Mouse (Mus musculus) kidney, postnatal 10 days (tissue): ENCODE measurements around the gene Rab43.
A peak's percentile ranks its signal among the peaks of the same experiment; 100 is the strongest.

Source experiments
- DNase-seq: peaks from one replicate; pipeline ENCODE4 v3.0.0; 2021; ENCODE audit warnings: mixed read lengths

Rab43 gene

GRCm38 (mm10) chr6:87811675-87812338 lies at the start of gene Rab43:
TSS of gene Rab43 (minus strand) at chr6:87812164.
- peak; percentile 97 for DNase-seq

- no peak for DNase-seq
These were observed 45.1 kb upstream of the Rab43 start for GRCm38 (mm10) chr6:87857071-87857470.

DNA sequence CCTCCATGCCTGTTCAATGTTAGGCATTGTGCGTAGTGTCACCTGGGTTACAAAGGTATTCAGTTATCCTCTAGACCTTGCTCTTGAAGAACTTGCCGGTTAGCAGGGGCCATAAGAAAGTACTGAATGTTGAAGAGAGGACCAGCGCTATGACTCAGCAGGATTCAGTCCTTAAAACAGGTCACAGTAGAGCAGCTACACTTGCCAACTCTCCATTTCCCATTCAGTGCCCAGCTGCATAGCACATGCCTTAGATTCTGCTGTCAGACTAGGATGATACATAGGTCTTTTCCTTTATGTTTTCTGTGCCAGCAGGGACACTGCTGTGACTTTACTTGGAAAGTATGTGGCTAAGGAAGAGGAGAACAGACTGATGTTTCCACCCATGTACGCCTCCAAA lies 41.5 kb upstream of the Rab43 start:
- no peak for DNase-seq

DNA sequence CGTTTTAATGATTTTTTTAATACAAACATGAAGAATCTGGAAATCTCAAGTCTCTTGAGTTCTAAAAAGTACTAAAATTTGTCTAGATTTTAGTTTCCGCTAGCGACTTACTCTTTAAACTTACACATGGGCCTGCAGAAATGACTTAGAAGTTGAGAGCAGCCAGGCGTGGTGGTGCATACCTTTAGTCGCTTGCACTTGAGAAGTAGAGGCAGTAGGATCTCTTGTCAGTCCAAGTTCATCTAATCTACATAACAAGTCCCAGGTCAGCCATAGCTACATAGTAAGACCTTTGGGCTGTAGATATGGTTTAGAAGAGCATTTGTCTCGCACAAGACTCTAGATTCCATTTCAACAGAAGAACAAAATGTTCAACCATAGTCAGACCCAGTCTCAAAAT lies 39.9 kb upstream of the Rab43 start:
- no peak for DNase-seq

DNA sequence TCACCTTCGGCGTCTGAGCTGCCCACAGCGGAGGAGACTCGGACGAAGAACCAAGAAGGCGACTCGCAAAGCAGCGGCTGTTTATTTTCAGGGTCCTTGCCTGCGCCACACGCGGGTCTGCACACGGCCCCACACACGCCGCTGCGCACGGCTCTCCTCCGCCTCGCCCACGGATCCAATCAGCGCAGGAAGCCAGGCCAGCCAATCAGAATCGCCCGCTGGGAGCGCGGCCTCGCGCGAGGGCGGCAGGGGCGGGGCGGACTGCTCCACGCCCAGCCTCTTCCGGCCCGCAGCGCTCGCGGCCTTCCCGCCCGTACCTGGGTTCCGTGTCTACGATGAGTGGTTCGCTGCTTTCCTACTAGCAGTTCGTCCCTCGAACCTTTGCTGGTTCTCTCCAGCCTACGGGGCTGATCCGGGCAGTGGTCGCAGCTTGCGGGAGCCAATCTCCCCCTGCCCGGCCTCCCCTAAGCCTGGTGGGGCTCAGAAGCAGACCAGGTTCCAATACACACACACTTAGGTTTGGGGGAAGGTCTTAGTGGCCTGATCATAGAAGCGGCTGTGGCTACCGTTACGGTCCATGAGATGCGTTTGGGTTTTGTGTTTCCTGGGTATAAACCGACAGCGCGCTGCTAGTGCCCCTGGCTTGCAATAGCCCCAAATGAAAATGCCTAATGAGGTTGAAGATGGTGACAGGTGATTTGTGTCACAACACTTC lies 39.1 kb upstream of the Rab43 start, which contains the start of gene Cnbp:
TSS of gene Cnbp (minus strand) at position 207 of the 715 bp plus-strand sequence.
- peak; percentile 99 for DNase-seq

DNA sequence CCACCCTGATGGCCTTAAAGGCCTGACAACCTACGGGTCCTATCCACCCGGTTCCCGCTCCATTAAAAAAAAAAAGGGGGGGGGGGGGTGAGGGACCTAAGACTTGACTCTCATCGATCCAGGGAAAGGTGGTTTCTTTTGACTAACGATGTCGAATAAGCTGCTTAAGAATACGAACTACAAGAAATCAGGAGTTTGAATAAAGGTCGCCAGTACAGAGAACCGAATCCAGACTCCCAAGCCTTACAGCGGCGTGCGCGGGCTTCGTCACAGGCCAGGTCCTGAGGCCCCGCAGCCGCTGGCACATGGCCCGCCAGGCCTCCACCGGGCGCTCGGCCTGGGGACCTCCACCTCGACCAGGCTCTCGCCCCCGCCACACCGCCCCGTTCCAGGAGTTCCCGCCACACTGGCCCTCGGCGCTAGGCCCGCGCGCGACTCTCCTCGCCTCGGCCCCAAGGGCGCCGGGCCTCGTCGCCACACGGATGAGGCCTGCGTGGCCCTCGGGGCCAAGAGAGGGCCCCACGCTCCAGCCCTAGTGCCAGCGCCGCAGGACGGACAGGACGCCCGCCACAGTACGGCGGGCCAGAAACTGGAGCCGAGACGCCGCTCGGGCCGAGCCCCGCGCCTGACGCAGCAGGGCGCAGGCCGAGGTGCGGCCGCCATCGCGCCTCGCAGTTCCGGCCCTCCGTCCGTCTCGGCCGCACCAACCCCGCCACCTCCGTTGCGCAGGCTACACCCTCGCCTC lies 38.4 kb upstream of the Rab43 start:
- peak; percentile 76 for DNase-seq

DNA sequence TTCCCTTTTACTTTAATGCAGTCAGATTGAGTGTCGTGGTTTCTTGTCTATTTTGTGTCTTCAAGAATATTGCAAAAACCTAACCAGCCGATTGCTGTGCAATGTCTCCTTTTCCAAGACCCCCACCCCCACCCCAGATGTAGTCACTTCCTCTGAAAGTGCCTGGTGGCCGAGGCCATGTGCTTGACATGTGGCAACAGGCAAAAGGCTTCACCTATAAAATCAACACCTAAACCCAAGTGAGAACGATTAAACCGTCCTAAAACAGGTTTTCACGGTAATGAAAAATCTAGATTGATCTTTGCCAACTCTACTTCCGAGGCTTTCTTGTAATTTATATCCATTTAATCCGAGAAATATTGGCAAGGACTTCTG lies 37.8 kb upstream of the Rab43 start:
- no peak for DNase-seq

GRCm38 (mm10) chr6:87846813-87847212 lies 34.8 kb upstream of the Rab43 start:
- DNase-seq: no peak

DNA sequence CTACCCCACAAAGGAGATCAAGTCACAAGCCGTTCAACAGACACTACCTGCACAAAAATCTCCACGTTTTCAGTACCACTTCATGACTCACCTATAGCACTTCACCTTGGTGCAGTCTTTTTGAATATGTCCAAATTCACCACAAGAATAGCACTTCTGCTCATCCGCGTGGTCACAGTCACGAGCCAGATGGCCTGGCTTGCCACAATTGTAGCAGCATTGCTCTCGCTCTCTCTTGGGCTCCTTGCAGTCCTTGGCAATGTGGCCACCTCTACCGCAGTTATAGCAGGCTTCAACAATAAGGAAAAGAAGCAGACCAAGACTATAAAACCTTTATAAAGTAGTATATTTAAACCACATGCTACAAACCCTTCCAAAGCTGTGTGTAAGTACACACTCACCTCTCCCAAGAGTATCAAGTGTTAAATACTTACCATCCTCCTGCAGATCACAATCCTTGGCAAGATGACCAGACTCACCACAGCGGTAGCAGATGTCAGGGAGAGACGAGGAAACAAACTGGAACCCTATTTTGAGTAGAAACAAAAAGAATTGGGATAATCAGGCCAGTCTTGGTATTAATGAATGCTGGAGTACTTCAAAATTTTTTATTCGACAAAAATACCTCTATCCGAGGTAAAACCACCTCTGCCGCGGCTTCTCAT lies 33.2 kb upstream of the Rab43 start:
- no peak for DNase-seq

GRCm38 (mm10) chr6:87842254-87842653 lies 30.3 kb upstream of the Rab43 start:
- no peak for DNase-seq

DNA sequence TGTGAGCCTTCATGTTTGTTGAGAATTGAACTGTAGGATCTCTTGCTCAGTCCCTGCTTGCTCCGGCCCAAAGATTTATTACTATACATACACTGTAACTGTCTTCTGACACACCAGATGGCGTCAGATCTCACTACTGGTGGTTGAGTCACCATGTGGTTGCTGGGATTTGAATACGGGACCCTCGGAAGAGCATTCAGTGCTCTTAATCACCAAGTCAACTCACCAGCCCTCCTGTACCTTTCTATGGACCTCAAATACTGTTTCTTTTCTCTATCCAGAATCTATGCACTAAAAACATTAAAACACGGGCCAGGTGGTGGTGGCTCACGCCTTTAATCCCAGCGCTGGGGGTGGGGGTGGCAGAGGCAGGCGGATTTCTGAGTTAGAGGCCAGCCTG lies 29.7 kb upstream of the Rab43 start:
- no peak for DNase-seq

DNA sequence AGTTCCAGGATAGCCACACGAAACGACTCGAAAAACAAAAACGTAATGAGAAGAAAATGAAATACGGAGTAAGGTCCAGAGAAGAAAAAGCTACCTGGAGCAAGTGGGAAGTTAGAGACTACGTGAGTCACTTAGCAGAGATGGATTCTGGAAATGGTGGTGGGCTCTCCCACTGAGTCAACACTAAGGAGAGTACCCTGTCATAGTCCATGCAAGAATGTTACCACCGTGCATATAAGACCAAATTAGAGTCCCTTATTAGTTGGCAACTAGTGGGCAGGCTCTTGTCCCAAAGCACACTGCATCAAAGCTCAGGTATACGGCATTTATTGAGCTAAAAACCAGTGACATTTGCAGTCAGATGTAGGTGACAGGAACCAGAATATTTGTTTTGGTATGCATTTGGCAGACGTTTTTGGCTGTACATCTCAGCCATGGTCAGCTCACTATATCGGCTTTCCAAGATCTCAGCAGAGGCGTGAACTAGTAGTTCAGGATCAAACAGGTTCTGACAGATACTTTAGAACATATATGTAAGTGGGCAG lies 27.9 kb upstream of the Rab43 start:
- no peak for DNase-seq

GRCm38 (mm10) chr6:87838551-87839197 lies 26.7 kb upstream of the Rab43 start, which contains the start of gene Isy1:
TSS of gene Isy1 (minus strand) at chr6:87838798.
- peak; percentile 97 for DNase-seq

GRCm38 (mm10) chr6:87835695-87836094 lies 23.7 kb upstream of the Rab43 start, which contains the start of gene Gm45140:
TSS of gene Gm45140 (minus strand) at chr6:87835795.
- no peak for DNase-seq

- DNase-seq: no peak
These were observed 8.4 kb upstream of the Rab43 start for GRCm38 (mm10) chr6:87820366-87820765.

GRCm38 (mm10) chr6:87814486-87814885 lies 2.5 kb upstream of the Rab43 start:
- DNase-seq: no peak

- DNase-seq: no peak
These were observed 692 bp upstream of the Rab43 start for GRCm38 (mm10) chr6:87812656-87813055.

GRCm38 (mm10) chr6:87810713-87811669 lies 973 bp downstream of the Rab43 start:
- peak; percentile 87 for DNase-seq

DNA sequence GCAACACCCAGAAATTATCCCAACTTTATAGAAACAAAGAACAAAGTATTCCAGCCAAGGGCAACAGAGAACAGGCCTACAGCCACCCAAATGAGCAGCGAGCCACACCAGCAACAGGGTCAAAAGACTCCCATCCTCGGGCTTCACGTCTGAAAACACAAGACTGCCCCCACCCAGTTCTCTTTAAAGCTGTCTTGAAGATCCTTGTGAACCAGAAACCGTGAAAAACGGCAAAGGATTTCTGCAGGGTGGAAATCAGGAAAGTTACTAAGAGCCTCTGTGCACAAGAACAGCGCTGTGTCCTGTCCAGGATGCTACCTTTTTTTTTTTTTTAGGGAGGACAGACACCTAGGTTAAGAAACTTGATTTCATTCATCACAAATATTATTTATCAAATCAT lies 1.7 kb downstream of the Rab43 start:
- no peak for DNase-seq

DNA sequence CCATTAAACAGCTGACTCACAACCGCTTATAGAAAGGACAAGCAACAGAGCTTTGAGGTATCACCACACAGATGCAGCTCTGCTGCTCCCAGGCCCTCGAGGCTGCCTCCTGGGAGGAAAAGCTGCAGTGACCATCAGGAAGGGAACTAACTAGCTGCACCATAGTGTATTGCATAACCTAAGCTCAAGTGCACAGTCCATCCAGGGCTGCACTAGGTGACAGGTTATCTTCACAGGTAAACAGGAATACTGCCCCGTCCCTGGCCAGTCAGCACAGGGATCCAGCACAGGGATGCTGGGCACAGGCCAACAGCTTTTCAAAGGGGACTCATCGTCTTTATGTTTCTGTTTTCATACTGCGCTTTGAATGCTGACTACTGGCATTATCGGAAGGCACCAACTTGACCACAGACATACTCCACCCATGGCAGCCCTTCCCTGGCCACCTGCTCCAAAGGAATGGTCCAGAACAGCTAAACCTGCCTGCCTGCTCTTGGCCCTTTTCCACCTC lies 2.3 kb downstream of the Rab43 start:
- DNase-seq: no peak

DNA sequence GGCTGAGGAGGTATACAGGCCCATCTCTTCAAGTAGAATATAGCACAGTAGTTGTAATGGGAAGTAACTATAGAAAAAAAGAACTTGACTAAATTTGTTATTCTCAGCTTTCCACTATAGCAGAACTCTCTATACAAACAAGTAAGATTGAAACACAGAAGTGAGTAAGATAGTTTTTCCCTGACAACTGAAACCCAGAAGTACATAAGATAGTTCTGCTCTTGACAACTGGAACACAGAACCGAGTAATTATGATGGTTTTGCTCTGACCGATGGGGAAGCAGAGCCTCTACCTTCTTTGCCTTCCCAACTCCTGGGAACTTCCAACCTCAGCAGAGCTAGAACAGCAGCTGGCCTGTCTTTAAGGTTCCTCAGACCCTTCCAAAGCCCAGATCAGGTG lies 2.8 kb downstream of the Rab43 start:
- no peak for DNase-seq
